Mouse (Mus musculus) limb, embryonic 15.5 days (tissue): ENCODE data around the gene Thnsl2. TPM values are rescaled to one million over a fixed set of nuclear protein-coding genes. Genes with fewer than 3 reads are reported as not detected.

Experiments
- ATAC-seq: fragments of 200-750 bp; cut with Nextera tagmentation; 2 replicates; pipeline ENCODE4 v1.8.0; 2017; ENCODE audit warnings: low read depth, moderate TSS enrichment; ENCODE audit not compliant: insufficient number of reproducible peaks, low FRiP score, low TSS enrichment
- H3K27ac ChIP-seq: fragments of 300-500 bp; sonication (generic); 2 replicates; pipeline ENCODE4 v1.5.1; 2015; ENCODE audit warnings: moderate library complexity, mild to moderate bottlenecking, inconsistent platforms
- H3K27me3 ChIP-seq: fragments of 300-500 bp; sonication (generic); 2 replicates; pipeline ENCODE4 v1.6.1; 2015; ENCODE audit warnings: inconsistent platforms
- H3K36me3 ChIP-seq: fragments of 300-500 bp; sonication (generic); 2 replicates; pipeline ENCODE4 v1.6.1; 2015; ENCODE audit warnings: inconsistent platforms
- H3K4me1 ChIP-seq: fragments of 300-500 bp; sonication (generic); 2 replicates; pipeline ENCODE4 v1.6.1; 2015; ENCODE audit warnings: inconsistent platforms
- H3K4me2 ChIP-seq: fragments of 300-500 bp; sonication (generic); 2 replicates; pipeline ENCODE4 v1.6.1; 2015; ENCODE audit warnings: mild to moderate bottlenecking, inconsistent platforms
- H3K4me3 ChIP-seq: fragments of 300-500 bp; sonication (generic); 2 replicates; pipeline ENCODE4 v1.5.1; 2015; ENCODE audit warnings: mild to moderate bottlenecking, inconsistent platforms
- H3K9ac ChIP-seq: fragments of 300-500 bp; sonication (generic); 2 replicates; pipeline ENCODE4 v1.6.1; 2015; ENCODE audit warnings: inconsistent platforms
- H3K9me3 ChIP-seq: fragments of 300-500 bp; sonication (generic); 2 replicates; pipeline ENCODE4 v1.6.1; 2016; ENCODE audit warnings: inconsistent platforms
- WGBS: fragments of 180-500 bp; shearing (Covaris S2); methylation state at CpG from one replicate; pipeline ENCODE4 v1.1.7; 2015; 5-methylcytosine and 5-hydroxymethylcytosine counted together
- polyA plus RNA-seq: library from polyadenylated mRNA; unstranded; fragments of >200 nt; fragmentation: Nextera tagmentation; extraction: Ambion mirVana; gene quantifications from 2 replicates; pipeline ENCODE4 v1.2.1, GENCODE M21; 2015

Thnsl2 gene
- polyA plus RNA-seq, result 8.3 and 9.9 TPM in 2 replicates

DNA sequence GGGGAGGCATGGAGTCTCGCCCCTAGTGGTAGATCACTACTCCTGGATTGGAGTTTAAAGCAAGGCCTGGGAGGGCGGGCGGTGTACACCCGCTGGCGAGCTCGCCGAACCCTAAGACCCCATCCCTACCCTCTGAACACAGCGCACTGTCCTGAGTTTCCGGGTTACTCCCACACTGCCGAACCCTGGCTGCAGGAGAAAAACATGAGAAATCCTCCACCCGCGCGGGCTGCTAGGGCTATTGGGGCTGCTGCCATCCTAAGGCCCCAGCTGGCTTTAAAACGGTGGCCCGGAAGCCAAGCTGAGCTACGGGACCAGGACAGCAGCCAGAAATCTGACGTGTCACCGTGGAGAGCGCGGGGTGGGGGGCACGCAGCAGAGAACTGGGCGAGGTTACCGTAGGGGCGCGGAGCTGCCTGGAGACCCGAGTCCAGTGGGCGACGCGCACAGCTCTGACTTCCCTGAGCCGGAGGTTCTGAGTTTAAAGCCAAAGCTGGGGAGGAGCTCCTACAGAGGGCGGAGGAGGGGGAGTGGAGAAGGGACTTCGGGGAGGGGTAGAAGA, at the start of gene Thnsl2:
Gene Thnsl2 (minus strand): TSS at position 546 of the 562 bp plus-strand sequence.
- peak within 1 kb of the TSS; percentile 84 for H3K4me2 ChIP-seq
- H3K4me1 ChIP-seq, result peaks cover 6% of the 10 kb centered on the region
- no peaks in the 10 kb centered on the region for H3K36me3 ChIP-seq
- H3K27ac ChIP-seq, result peak within 1 kb of the TSS; percentile 87
- H3K4me3 ChIP-seq, result peak within 1 kb of the TSS; percentile 64
- WGBS, result under 1% methylated on average over 32 of the region's 32 CpGs
- H3K9ac ChIP-seq, result peak within 1 kb of the TSS; percentile 77
- ATAC-seq, result peak; percentile 86
- no peaks in the 10 kb centered on the region for H3K27me3 ChIP-seq
- H3K9me3 ChIP-seq, result no peaks in the 10 kb centered on the region

- Histone ChIP-seq H3K4me3 (no peak overlapping the region), H3K36me3 (no peaks in the 10 kb centered on the region), H3K9me3 (no peaks in the 10 kb centered on the region), H3K27me3 (no peaks in the 10 kb centered on the region), H3K9ac (no peak overlapping the region), H3K27ac (no peak overlapping the region), H3K4me2 (no peak overlapping the region), H3K4me1 (no peaks in the 10 kb centered on the region)
- 76% methylated on average over 6 of the region's 6 CpGs for WGBS
- ATAC-seq, result no peak
Measured at GRCm38 (mm10) chr6:71193151-71193740, 49.0 kb upstream of the Thnsl2 start.

DNA sequence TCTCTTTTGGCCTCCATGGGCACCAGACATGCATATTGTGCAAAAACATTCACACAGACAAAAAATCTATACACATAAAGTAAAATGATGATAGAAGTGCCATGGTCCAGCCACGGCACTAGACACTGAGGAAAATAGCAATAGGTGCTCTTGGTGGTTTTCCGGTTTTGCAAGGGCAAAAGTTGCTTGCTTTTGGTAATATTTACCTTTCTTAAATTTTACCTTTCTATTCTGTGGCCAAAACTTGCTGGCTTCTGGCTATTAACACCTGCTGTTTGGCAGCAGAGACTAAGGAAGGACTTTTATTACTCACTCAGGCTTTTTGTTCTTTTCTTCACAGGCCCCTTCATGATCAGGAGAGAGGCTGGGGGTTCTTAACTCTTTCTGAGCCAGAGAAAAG, 46.3 kb upstream of the Thnsl2 start:
- H3K27me3 ChIP-seq, result no peaks in the 10 kb centered on the region
- H3K4me3 ChIP-seq, result no peak overlapping the region
- H3K4me1 ChIP-seq, result no peaks in the 10 kb centered on the region
- H3K27ac ChIP-seq, result no peak overlapping the region
- no peak for ATAC-seq
- no peaks in the 10 kb centered on the region for H3K9me3 ChIP-seq
- no peak overlapping the region for H3K4me2 ChIP-seq
- no peaks in the 10 kb centered on the region for H3K36me3 ChIP-seq
- H3K9ac ChIP-seq, result no peak overlapping the region
- WGBS, result 76% methylated on average over 2 of the region's 2 CpGs

DNA sequence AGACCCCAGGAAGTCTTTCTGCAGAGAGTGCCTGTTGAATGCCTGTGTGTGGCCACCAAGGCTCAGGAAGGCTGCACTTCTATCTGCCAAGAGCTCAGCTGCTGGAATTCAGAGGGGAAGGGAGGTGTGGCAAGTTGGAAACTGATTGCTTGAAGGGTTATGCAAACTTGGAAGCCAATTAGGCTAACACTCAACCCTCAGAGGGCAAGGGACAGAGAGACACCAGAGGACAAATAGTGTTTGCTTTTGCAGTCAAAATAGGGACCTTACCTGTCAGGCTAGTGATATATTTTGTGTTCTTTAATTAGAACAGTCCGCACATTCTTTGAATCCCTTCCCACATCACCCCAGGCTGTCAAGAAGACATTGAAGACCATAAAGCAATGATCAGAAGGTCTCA, 45.3 kb upstream of the Thnsl2 start:
- ATAC-seq, result no peak

DNA sequence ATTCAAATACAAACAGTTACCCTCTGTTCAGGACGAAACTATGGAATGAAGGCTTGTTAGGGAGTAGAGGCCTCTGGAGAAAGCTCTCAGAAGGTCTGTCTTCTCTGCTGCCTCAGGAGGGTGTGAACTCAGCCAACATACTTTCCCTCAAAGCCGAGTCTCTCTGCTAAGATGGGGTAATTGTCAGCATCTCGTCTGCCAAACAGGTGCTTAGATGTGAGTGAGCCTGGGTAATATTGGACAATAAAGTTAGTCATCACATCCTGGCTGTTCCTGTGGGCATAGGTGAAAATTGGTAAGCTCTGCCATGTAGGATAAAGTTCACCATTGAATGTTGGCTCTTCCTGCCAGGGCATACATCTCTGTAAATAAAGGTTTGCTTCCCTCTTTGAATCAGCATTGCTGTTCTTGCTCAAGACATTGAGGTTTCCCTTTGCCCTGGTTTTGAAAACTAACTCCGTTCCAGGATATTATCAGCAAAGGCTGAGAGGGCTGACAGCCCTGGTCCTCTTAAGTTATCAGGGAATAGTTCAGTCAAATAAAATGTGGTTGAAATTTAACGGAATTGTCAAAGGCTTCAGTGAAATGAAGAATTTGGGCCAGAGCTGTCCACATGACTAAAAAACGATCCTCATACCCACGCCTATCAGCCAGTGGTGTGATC, 40.8 kb upstream of the Thnsl2 start:
- no peaks in the 10 kb centered on the region for H3K36me3 ChIP-seq
- H3K27me3 ChIP-seq, result no peaks in the 10 kb centered on the region
- no peak overlapping the region for H3K4me2 ChIP-seq
- no peaks in the 10 kb centered on the region for H3K9me3 ChIP-seq
- ATAC-seq, result no peak
- no peak overlapping the region for H3K9ac ChIP-seq
- H3K4me3 ChIP-seq, result no peak overlapping the region
- H3K4me1 ChIP-seq, result no peaks in the 10 kb centered on the region
- WGBS, result 78% methylated on average over 7 of the region's 7 CpGs
- H3K27ac ChIP-seq, result no peak overlapping the region

More for the DNA sequence above, 45.3 kb upstream of the Thnsl2 start:
- no peak overlapping the region for H3K27ac ChIP-seq
- no peaks in the 10 kb centered on the region for H3K9me3 ChIP-seq
- no peaks in the 10 kb centered on the region for H3K36me3 ChIP-seq
- no peak overlapping the region for H3K4me2 ChIP-seq
- H3K4me3 ChIP-seq, result no peak overlapping the region
- H3K27me3 ChIP-seq, result no peaks in the 10 kb centered on the region
- H3K9ac ChIP-seq, result no peak overlapping the region
- no peaks in the 10 kb centered on the region for H3K4me1 ChIP-seq
- 33% methylated on average over 1 of the region's 1 CpGs for WGBS

DNA sequence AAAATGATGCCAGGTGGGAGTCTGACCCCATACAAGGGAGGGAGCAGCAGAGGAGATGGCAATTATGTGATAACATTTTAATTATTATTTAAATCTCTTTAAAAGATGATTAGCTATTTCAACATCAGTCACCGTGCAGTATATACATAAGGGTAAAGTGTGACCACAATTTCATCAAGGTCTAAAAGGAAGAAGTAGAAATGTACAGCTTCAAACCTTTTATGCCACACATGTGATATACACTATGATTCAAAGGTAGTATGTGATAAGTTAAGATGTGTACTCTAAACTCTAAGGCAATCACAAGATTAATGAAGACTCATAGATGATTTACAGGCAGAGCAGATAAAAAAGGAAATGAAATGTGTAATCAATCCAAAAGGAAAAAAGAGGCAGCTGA, 36.4 kb upstream of the Thnsl2 start:
- no peaks in the 10 kb centered on the region for H3K4me1 ChIP-seq
- WGBS, result 76% methylated on average over 1 of the region's 1 CpGs
- no peak for ATAC-seq
- no peaks in the 10 kb centered on the region for H3K27me3 ChIP-seq
- H3K9ac ChIP-seq, result no peak overlapping the region
- no peak overlapping the region for H3K27ac ChIP-seq
- no peaks in the 10 kb centered on the region for H3K36me3 ChIP-seq
- H3K4me3 ChIP-seq, result no peak overlapping the region
- no peaks in the 10 kb centered on the region for H3K9me3 ChIP-seq
- H3K4me2 ChIP-seq, result no peak overlapping the region

GRCm38 (mm10) chr6:71172812-71173580, 28.8 kb upstream of the Thnsl2 start:
- 85% methylated on average over 10 of the region's 10 CpGs for WGBS
- no peaks in the 10 kb centered on the region for H3K4me1 ChIP-seq
- no peak for ATAC-seq

DNA sequence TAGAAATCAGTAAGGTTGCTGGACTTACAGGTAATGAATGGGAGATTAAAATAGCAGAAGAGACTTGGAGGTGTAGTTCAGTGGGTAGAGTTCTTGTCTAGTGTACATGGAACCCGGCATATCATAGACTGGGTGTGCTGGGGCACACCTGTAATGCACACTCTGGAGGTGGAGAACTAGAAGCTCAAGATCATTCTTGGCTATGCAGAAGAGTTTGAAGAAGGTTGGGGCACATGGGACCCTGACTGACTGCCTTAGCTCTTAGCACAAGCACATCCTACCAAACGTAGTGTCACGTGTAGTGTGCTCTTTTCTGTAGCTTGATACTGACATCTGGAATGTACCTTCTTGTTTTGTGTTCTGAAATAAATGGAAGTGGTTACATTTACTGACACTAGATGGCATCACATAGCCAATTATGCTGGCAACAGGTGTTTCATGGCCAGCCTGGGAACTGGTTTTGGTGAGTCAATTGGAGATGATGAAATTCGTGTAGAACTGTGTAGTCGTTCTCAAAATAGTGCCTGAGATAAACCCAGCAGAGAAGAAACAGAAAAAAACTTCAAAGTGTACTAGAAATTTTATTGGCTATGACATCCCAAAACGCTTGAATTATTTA, 22.4 kb upstream of the Thnsl2 start:
- no peak overlapping the region for H3K4me2 ChIP-seq
- H3K27ac ChIP-seq, result no peak overlapping the region
- ATAC-seq, result no peak
- H3K36me3 ChIP-seq, result no peaks in the 10 kb centered on the region
- H3K4me3 ChIP-seq, result no peak overlapping the region
- no peaks in the 10 kb centered on the region for H3K4me1 ChIP-seq
- 40% methylated on average over 6 of the region's 6 CpGs for WGBS
- no peaks in the 10 kb centered on the region for H3K27me3 ChIP-seq
- no peak overlapping the region for H3K9ac ChIP-seq
- H3K9me3 ChIP-seq, result no peaks in the 10 kb centered on the region

More at GRCm38 (mm10) chr6:71172812-71173580, 28.8 kb upstream of the Thnsl2 start:
- no peak overlapping the region for H3K4me3 ChIP-seq
- no peaks in the 10 kb centered on the region for H3K27me3 ChIP-seq
- no peak overlapping the region for H3K27ac ChIP-seq
- H3K4me2 ChIP-seq, result no peak overlapping the region
- H3K9ac ChIP-seq, result no peak overlapping the region
- H3K36me3 ChIP-seq, result no peaks in the 10 kb centered on the region
- H3K9me3 ChIP-seq, result no peaks in the 10 kb centered on the region

DNA sequence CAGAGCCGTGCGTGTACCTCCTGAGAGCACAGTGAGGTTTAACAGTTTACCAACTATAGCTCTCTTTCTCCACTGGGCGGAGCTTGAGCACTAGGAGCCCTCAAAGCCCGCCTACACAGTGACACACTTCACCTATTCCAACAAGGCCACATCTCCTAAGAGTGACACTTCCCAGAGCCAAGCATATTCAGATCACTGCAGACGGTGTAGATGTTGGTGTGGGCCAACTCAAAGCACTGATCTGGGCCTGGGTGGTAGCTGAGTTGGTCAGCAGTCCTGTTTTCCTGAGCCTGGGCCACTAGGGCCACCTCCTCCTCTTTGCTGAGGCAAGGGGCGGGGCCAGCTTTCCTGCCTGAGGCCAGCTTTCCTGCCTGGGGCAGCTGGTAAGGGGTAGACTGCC, 20.2 kb upstream of the Thnsl2 start:
- Histone ChIP-seq H3K9ac (no peak overlapping the region), H3K4me2 (no peak overlapping the region), H3K27ac (no peak overlapping the region), H3K9me3 (no peaks in the 10 kb centered on the region), H3K27me3 (no peaks in the 10 kb centered on the region), H3K4me1 (no peaks in the 10 kb centered on the region), H3K36me3 (no peaks in the 10 kb centered on the region), H3K4me3 (no peak overlapping the region)
- no peak for ATAC-seq
- 32% methylated on average over 6 of the region's 6 CpGs for WGBS

- no peak for ATAC-seq
- H3K4me2 ChIP-seq, result no peak overlapping the region
- H3K4me3 ChIP-seq, result no peak overlapping the region
- no peaks in the 10 kb centered on the region for H3K4me1 ChIP-seq
- 45% methylated on average over 4 of the region's 4 CpGs for WGBS
- no peaks in the 10 kb centered on the region for H3K36me3 ChIP-seq
- no peaks in the 10 kb centered on the region for H3K9me3 ChIP-seq
- H3K9ac ChIP-seq, result no peak overlapping the region
- no peaks in the 10 kb centered on the region for H3K27me3 ChIP-seq
- no peak overlapping the region for H3K27ac ChIP-seq
Measured at GRCm38 (mm10) chr6:71162269-71162668, 18.0 kb upstream of the Thnsl2 start.

DNA sequence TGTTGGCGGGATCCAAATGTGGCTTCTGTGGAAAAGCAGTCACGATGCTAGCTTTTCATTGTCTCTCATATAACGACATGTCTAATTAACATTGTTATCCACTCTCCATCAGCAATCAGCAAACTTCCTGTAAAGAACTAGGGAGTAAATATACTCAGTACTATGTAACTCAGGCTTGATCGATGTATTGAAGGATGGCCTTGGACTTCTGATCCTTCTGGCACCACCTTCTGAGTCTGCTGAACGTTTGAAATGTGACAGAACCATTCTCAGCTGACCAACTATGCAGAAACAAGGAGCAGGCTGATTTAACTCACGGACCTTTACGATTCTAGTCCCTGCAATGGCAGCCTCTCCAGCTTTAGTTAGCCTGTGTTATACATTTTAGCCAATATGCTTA, 17.1 kb upstream of the Thnsl2 start:
- H3K27me3 ChIP-seq, result no peaks in the 10 kb centered on the region
- ATAC-seq, result no peak
- no peaks in the 10 kb centered on the region for H3K9me3 ChIP-seq
- H3K36me3 ChIP-seq, result no peaks in the 10 kb centered on the region
- H3K9ac ChIP-seq, result no peak overlapping the region
- WGBS, result 63% methylated on average over 7 of the region's 7 CpGs
- no peaks in the 10 kb centered on the region for H3K4me1 ChIP-seq
- H3K27ac ChIP-seq, result no peak overlapping the region
- H3K4me3 ChIP-seq, result no peak overlapping the region
- no peak overlapping the region for H3K4me2 ChIP-seq
